Mouse (Mus musculus): ENCODE measurements at regions not wholly inside any gene's neighbourhood (a gene's known extent, or its start where the extent isn't known, plus 50 kb on each side); places are given as distances from the start of the nearest gene placed in this dataset. TPM values are rescaled to one million over a fixed set of nuclear protein-coding genes. Genes with fewer than 3 reads are reported as not detected.

MicroRNAs in the stretch of these regions (microRNA counts, 519-probe panel; counts per million panel counts)
- 322 counts per million, percentile 70 among the panel's probes with 10 or more counts for microRNA mmu-miR-467h+mmu-miR-669d+mmu-miR-669l

Small RNAs in the stretch of these regions (microRNA-seq; reads per million reads assigned to microRNA genes)
- not detected for gene Gm22243
- gene Gm25510, result not detected
- gene Gm26303, result not detected
- gene Mir467h, result not detected

Data from heart, embryonic 14.5 days (tissue).